17 mouse cellular contexts compared by ENCODE assay signal in genomic region chr14:26504541-26504940, GRCm38 (mm10).
"Had no signal": no experiment of that assay in that cellular context is flagged by ENCODE, and none has a peak within 500 bp of the region (broad histone marks: within the 10 kb centered on the region; RNA-seq: fewer than 3 reads in every experiment).

No protein-coding gene starts in this region.

- H3K4me1 ChIP-seq: midbrain, embryonic 13.5 days; midbrain, embryonic 15.5 days; neural tube, embryonic 12.5 days had no signal

- H3K27ac ChIP-seq: liver, embryonic 14.5 days; midbrain, embryonic 13.5 days; midbrain, embryonic 15.5 days; neural tube, embryonic 12.5 days; stomach, embryonic 15.5 days had no signal

- H3K27me3 ChIP-seq: megakaryocyte, embryonic 14.5 days; midbrain, embryonic 13.5 days; midbrain, embryonic 15.5 days; neural tube, embryonic 12.5 days; stomach, embryonic 15.5 days had no signal

- H3K9ac ChIP-seq: liver, embryonic 14.5 days; lung, embryonic 14.5 days; midbrain, embryonic 13.5 days; midbrain, embryonic 15.5 days; neural tube, embryonic 12.5 days; stomach, embryonic 15.5 days had no signal

- DNase-seq: lung, adult 18-20 months; lung, embryonic 14.5 days; lung, postnatal 10 days; lung, postnatal 4 days; retina, postnatal 1 day; right cerebral cortex, adult 18-20 months; right cerebral cortex, postnatal 25 days; right cerebral cortex, postnatal 4 days; thymus, adult 18-20 months; thymus, postnatal 14 days; thymus, postnatal 36 days had no signal

- H3K36me3 ChIP-seq: midbrain, embryonic 13.5 days; midbrain, embryonic 15.5 days; neural tube, embryonic 12.5 days; stomach, embryonic 15.5 days had no signal

- ATAC-seq: midbrain, embryonic 13.5 days; midbrain, embryonic 15.5 days had no signal

- H3K4me3 ChIP-seq: midbrain, embryonic 13.5 days; midbrain, embryonic 15.5 days; neural tube, embryonic 12.5 days; stomach, embryonic 15.5 days had no signal
